ENCODE assay signal across 1 mouse cellular context in genomic region chr1:171643612-171644011, GRCm38 (mm10).
TF ChIP-seq lines count a peak whose summit lies in the region.

No protein-coding gene starts in this region.

TF ChIP-seq in CH12.LX, 34 proteins besides CTCF, POLR2A, EP300 and RAD21 (continued from another document):
- no peak for TF ChIP-seq PAX5 (IDR thresholded peaks at IDR 0.05; ENCODE audit: low read length)
- TF ChIP-seq JUN (IDR thresholded peaks at IDR 0.05; ENCODE audit: insufficient read depth, low read depth, low read length) = no peak
- no peak for TF ChIP-seq UBTF (IDR thresholded peaks at IDR 0.05; ENCODE audit: low read depth, low read length)
- TF ChIP-seq HCFC1 (IDR thresholded peaks at IDR 0.05; ENCODE audit: low read depth, low read length) = no peak
- no peak for TF ChIP-seq POLR2AphosphoS2 (IDR thresholded peaks at IDR 0.05; ENCODE audit: low read depth, low read length)
TF ChIP-seq in CH12.LX: peak in this region for 10.
